Mouse (Mus musculus): ENCODE data around the gene Dmp1. TPM values are rescaled to one million over a fixed set of nuclear protein-coding genes. Genes with fewer than 3 reads are reported as not detected.

Dmp1 gene
- total RNA-seq, 4 experiments from 2014 or later, result 0.51 to 1.2 (median 0.68) TPM

DNA sequence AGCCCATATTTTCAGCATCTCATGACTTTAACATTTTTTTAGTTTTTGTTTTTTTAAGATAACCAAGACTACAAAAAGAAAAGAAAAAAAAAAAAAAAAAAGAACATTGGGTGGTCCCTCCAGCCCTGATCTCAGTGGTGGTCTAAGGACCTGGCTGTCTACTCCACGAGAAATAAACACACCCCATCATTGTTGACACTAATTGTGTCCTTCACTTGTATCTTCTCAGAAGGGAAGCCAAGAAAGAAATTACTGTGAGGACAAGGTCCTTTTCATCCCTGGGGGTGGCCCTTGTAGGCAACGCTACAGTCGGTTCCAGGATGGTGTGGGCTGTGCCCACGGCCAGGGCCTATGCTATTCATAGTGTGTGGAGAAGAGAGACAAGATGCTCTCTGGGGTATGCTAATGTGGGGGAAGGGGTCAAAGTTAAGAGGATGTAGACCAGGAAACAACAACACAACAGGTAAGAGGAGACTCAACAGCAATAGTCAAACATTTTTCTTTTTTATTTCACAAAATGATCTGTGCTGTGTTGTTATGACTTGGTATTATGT is 59.6 kb downstream of the Dmp1 start:
- no peak for DNase-seq (ENCODE audit: low spot score in 2 of 2)

DNA sequence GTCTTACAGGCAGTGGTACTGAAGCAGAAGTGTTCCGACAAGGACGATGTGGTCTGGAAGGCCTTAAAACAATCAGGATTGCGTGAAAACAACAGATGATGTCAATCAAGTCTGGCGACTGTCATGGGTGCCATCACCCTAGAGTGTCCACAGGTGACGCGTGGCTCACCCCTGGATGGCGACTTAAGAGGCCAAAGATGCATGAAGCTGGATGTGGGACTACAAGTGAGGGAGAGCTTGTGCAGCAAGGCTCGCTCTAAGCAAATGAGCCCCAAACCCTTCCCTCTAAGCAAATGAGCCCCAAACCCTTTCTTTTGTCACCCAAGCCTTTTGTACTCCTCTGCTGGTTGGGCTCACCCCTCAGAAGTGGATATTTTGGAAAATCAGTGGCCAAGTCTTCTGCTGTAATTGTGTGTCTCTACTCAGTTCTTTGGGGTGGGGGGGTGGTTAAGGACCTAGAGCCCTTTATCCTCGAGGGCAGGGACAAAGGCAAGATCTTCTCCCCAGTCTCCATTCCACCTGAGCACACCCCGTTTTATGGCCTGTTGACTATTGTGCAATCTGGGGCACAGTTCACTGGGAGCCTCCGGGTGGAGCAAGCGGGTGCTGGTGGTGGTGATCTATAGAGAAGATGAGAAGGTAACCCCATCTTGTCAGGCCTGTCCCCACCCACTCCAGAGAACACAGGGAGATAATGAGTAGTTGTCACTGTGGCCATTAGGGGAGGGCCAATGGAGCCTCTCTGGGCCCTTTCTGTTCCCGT is 60.8 kb downstream of the Dmp1 start:
- DNase-seq (ENCODE audit: low spot score in 2 of 2), result no peak

Other genes with a start within 250 kb of the Dmp1 start
- not detected for gene Hsd17b13, start 225.2 kb upstream of the Dmp1 start, total RNA-seq (2022)
- gene Hsd17b11, start 180.7 kb upstream of the Dmp1 start, total RNA-seq (2022), result 1 to 10 TPM; 4.8 to 8.4 (median 7.0) TPM
- 10 to 100 TPM; 62.8 to 74.7 (median 69.1) TPM for gene Nudt9, start 156.3 kb upstream of the Dmp1 start, total RNA-seq (2022)
- gene Gm17660, start 125.0 kb upstream of the Dmp1 start, total RNA-seq (2022), result not detected
- gene Sparcl1, start 88.9 kb upstream of the Dmp1 start, total RNA-seq (2022), result 100 to 1,000 TPM in 2 of 4 experiments, 10 to 100 TPM in 2; 70.3 to 108 (median 94.1) TPM
- not detected for gene Dspp, start 31.9 kb upstream of the Dmp1 start, total RNA-seq (2022)
- not detected for gene Ibsp, start 96.6 kb downstream of the Dmp1 start, total RNA-seq (2022)
- not detected for gene Mepe, start 122.7 kb downstream of the Dmp1 start, total RNA-seq (2022)
- gene Spp1, start 232.5 kb downstream of the Dmp1 start, total RNA-seq (2022), result 1 to 10 TPM in 3 of 4 experiments, under 1 TPM in 1; 0.75 to 4.6 (median 2.4) TPM

All from gastrocnemius, adult 8-10 months (tissue).